Mouse (Mus musculus): ENCODE measurements around the gene Hoxa2. TPM values are rescaled to one million over a fixed set of nuclear protein-coding genes. Genes with fewer than 3 reads are reported as not detected.

Hoxa2 gene
- total RNA-seq, 2 experiments from 2014 or later: 0.78 to 0.86 TPM

DNA sequence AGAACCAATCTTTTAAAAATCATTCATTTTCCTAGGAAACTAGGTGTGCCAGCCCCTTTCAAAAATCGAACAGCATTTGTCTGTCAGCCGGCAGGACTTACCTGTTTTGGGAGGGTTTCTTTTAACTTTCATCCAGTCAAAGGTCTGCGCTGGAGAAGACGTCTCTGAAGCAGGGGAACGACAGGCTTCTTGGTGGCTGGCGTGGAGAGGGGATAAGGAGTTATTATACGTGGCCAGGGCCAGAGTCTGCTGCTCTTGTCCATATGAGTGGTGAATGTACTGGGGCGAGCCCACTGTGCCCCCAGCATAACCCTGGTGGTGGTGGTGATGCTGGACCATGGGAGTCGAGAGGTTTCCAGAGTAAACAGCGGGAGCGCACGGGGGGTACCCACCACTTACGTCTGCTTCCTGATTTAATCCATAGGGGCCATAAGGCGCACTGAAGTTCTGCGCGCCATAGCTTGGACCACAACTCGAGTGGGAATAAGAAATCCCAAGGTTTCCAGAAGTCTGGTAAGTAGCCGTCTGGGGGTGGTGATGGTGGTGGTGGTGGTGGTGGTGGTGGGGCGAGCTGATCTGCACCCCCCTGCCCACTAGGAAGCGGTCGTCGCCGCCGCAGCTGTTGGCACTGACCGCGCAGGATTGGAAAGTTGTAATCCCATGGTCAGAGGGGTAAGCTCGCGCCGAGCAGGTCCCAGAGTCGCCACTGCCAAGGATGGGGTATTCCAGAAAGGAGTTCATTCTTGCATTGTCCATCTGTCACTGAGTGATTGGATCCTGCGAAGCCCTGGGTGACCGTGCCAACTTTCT lies 7.0 kb downstream of the Hoxa2 start:
- intact Hi-C loops (cut with DNase I; ENCODE audit: low total_unique reads): no loop called here
- no peak for DNase-seq

GRCm38 (mm10) chr6:52156551-52157200 lies 8.0 kb downstream of the Hoxa2 start:
- DNase-seq: no peak
- intact Hi-C loops (cut with DNase I; ENCODE audit: low total_unique reads): no loop called here

- no peak for DNase-seq
- intact Hi-C loops (cut with DNase I; ENCODE audit: low total_unique reads): no loop called here
Observed at GRCm38 (mm10) chr6:52155471-52155870, 9.2 kb downstream of the Hoxa2 start.

DNA sequence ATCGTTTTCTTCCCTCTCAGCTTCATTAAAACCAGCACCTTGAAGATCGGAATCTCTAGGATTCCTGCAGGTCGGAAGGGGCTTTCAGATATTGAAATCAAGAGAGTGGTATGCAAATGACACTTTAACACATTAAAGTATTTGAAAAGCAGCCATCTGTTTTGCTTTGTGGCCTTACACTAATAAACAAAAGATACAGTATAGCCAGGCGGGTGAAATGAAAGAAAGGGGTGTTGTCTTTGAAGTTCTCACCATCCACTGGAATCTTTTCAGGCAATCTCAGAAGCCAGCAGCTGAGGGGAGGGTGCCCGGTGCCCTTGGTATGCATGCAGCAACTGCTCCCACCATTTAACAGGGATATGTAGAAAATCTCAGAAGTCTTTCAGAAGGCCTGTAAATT lies 10.6 kb downstream of the Hoxa2 start:
- intact Hi-C loops (cut with DNase I; ENCODE audit: low total_unique reads): no loop called here
- no peak for DNase-seq

DNA sequence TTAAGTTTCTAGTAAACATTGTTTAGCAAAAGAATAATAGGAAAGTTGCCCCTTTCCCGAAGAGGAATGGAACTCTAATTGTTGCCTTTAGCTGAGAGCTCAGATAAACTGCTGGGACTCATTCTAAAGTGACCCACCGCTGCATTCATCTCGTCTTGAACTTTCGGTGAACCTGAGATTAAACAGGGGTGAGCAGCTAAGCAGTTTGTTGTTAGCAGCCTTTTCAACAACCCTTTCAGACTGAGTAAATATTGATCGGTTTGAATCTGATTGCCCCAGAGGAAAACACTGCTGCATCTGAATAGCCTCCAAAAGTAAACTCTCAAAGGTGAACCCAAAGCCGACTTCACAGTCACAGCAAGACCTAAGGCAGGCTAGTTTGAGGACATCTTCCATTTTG lies 11.4 kb downstream of the Hoxa2 start:
- intact Hi-C loops (cut with DNase I; ENCODE audit: low total_unique reads): no loop called here
- DNase-seq: no peak

DNA sequence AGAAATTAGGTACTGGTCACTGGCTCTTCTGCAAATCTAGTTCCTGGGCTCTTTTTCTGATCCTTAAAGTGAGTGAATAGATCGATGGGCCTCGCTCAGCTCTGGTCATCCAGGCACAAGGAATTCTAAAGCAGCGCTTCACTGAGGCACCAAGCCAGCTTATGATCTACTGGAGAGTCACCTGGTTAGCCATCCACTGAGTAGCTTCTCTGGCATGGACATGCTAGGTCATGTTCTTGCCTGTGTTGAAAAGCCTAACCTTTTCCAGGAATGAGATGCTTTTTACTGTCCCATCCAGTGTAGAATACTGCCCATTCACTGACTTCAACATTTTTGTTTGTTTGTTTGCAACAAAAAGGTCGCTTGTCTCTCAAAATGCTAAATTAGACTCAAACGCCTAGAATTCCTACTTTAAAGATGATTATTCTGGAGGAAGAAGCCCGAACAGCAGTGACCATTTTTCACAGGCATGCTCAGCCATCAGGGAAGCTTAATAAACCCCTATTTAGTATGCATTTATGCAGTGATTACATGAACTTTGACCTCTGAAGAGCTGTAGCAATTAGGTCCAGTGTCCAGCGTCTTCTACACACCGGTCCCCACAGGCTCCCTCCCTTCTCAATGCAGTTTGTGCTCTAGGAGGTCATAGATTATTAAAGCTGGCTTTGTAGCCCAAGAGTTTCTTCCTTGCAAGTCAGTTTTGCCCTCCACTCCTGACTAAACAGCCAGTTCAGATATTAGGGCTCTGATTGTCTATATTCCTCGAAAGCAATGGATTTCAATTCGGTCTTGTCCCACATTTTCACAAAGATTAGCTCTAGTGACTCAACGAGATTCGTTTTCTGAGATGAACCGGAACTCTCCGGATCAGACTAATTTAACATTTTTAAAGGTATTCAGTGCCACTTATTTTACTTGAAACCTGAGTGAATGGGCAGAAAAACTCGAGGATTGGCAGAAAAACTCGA lies 12.1 kb downstream of the Hoxa2 start:
- intact Hi-C loops (cut with DNase I; ENCODE audit: low total_unique reads): no loop called here

GRCm38 (mm10) chr6:52151571-52151970 lies 13.1 kb downstream of the Hoxa2 start:
- intact Hi-C loops (cut with DNase I; ENCODE audit: low total_unique reads): no loop called here
- DNase-seq: no peak

More for the DNA sequence above, 12.1 kb downstream of the Hoxa2 start:
- DNase-seq: no peak

GRCm38 (mm10) chr6:52150401-52150966 lies 14.1 kb downstream of the Hoxa2 start:
- DNase-seq: no peak
- intact Hi-C loops (cut with DNase I; ENCODE audit: low total_unique reads): no loop called here

GRCm38 (mm10) chr6:52139115-52139514 lies 25.5 kb downstream of the Hoxa2 start:
- DNase-seq: no peak
- intact Hi-C loops (cut with DNase I; ENCODE audit: low total_unique reads): loop anchor here (10.0 kb wide), 1 partner anchor 94 kb away; no protein-coding TSS in a partner anchor

DNA sequence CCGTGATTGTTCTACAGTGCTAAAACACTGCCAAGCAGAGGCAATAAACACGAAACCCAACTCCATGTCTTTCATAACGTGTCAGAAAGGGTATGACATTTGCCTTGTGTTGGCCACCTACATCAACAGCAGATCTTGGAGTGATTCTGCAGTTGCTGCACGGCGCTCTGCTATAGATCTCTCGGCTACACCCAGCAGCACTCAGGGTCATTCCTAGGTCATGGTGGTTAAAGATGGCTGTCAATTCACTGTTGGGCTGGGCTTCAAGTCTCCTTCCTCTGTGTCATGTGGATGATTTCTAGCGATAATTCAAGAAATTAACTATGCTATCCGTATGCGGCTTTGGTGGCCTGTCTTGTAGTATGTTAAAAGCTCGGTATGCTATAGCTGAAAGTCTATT lies 26.1 kb downstream of the Hoxa2 start:
- DNase-seq: no peak
- intact Hi-C loops (cut with DNase I; ENCODE audit: low total_unique reads): loop anchor here (10.0 kb wide), 1 partner anchor 94 kb away; no protein-coding TSS in a partner anchor

DNA sequence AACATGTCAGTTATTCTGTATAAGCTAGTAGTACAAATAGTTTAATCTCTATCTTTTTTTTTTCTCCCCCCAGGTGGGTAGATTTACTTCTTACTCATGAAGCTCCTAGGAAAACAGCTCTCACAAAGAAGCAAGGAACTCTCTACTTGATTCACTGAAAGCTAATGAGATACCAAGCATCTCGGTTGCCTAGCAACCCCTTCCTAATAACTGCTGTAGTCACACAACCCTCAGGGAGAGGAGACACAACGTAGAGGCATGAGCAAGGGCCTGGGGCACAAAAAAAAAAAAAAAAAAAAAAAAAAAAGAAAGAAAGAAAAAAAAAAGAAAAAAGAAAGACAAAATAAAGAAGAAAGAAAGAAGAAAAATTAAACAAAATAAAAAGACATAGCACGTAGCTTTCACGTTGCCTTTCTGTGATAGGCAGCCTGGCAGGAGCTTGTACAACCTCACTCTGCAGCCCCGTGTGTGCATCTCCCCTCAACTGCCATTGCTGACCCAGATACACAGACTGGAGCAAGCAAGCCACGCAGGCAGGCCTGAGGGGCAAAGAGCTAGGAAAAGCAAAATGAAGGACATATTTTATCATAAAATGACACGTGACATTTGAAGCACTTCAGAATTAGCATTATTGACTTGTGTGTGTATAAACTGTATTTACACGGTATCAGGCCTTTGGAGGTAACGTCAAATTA lies 26.6 kb downstream of the Hoxa2 start:
- intact Hi-C loops (cut with DNase I; ENCODE audit: low total_unique reads): loop anchor here (10.0 kb wide), 1 partner anchor 93 kb away; no protein-coding TSS in a partner anchor
- DNase-seq: no peak

GRCm38 (mm10) chr6:52123673-52124072 lies 41.0 kb downstream of the Hoxa2 start:
- intact Hi-C loops (cut with DNase I; ENCODE audit: low total_unique reads): no loop called here
- DNase-seq: no peak

DNA sequence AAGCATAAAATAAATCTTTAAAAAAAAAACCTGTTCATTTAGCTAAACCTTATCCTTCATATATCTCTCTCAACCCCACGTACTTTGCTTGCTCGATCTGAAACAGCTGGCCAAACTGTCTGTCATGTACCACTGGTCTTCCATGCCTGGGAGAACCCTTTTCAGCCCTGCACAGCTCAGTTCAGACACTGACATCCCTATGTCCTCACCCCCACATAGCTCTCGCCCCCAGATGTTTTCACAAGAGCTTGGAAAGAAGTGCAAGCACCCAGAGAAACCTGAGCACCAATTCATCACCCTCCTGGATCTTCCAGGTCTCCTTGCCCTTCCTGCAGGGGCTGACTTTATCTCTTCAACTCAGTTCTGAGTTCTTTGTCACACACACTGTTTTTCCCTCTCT lies 43.5 kb downstream of the Hoxa2 start:
- intact Hi-C loops (cut with DNase I; ENCODE audit: low total_unique reads): no loop called here
- no peak for DNase-seq

DNA sequence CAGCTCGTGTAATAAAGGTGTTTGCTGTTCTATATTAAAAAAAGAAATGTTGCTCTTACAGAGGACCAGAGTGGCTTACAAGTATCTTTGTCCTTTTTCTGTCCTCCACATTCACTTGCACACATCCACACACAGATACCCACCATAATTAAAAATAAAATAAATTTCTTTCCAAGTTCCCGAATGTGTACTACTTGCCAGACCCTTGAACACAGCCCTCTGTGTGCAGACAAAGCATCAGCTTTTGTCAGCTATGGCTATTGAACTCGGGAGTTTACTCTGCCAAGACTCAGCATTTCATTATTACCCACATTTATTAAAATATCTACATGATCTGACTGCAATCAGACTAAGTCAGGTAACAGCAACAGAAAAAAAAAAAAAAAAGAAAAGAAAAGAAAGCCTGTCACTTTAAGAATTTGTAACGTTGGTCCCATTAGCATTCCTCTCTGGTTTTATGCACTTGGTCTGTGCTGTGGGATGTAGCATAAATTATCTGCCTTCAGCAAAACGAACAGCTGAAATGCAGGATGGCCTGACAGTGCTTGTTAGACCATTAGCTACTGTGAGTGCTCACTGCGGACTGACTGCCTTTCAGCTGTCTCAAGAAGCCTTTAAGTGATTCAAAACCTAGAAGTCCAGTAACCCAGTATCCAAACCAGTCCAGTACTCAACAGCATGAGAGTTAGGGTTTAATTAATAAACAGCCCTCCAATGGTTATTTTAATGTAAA lies 45.6 kb downstream of the Hoxa2 start:
- no peak for DNase-seq
- intact Hi-C loops (cut with DNase I; ENCODE audit: low total_unique reads): no loop called here

GRCm38 (mm10) chr6:52115899-52116298 lies 48.7 kb downstream of the Hoxa2 start:
- intact Hi-C loops (cut with DNase I; ENCODE audit: low total_unique reads): no loop called here
- no peak for DNase-seq

All from gastrocnemius, postnatal 14 days (tissue).